Comparison of ENCODE assay signal across 8 mouse cellular contexts in the genomic region with DNA sequence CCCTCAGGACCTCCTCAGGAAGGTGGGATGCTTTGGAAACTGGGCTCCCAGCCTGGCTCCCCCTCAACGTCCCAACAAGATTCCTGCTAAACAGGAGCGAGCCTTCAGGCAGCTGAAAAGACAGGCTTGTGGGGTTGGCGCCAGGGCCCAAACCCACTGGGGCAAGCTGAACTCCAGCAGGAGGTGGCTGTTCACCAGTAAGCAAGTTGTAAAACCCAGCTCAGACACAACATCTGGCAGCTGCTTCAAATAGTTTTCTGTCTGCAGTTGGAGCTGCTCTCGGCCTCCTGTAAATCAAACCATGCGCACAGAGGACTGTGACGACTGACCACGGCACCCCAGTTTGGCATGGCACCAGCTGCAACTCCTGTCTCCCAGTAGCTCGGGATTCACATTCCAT.
DNase-seq lines count a peak whose midpoint lies in the region; ATAC-seq lines count a peak whose summit lies in the region.

No protein-coding gene starts in this region.

- H3K4me1 ChIP-seq in forebrain, embryonic 10.5 days: peaks cover 74% of the 10 kb centered on the region
- H3K4me1 ChIP-seq in forebrain, embryonic 16.5 days (replicated peaks; ENCODE audit: control insufficient read depth, insufficient read depth, low read length): peaks cover 12% of the 10 kb centered on the region
- H3K4me1 ChIP-seq in embryonic facial prominence, embryonic 15.5 days: peaks cover 61% of the 10 kb centered on the region
- H3K4me1 ChIP-seq in limb, embryonic 13.5 days: peaks cover 88% of the 10 kb centered on the region

- 81% methylated on average over 8 of the region's 8 CpGs for WGBS in forebrain, embryonic 10.5 days
- WGBS in forebrain, embryonic 16.5 days: 77% methylated on average over 8 of the region's 8 CpGs
- 12% methylated on average over 8 of the region's 8 CpGs for WGBS in embryonic facial prominence, embryonic 15.5 days
- 5% methylated on average over 8 of the region's 8 CpGs for WGBS in limb, embryonic 13.5 days

- no peak for DNase-seq in forebrain, embryonic 10.5 days (ENCODE audit: extremely low spot score, low spot score)
- DNase-seq in heart, postnatal 4 days: peak; percentile 70
- no peak for DNase-seq in retina, postnatal 1 day
- DNase-seq in layer of hippocampus, postnatal 14 days (ENCODE audit: low spot score in 2 of 2): no peak

- H3K36me3 ChIP-seq in forebrain, embryonic 10.5 days (replicated peaks): no peaks in the 10 kb centered on the region
- H3K36me3 ChIP-seq in forebrain, embryonic 16.5 days (ENCODE audit: control insufficient read depth, insufficient read depth): no peaks in the 10 kb centered on the region
- H3K36me3 ChIP-seq in embryonic facial prominence, embryonic 15.5 days: no peaks in the 10 kb centered on the region
- H3K36me3 ChIP-seq in limb, embryonic 13.5 days: no peaks in the 10 kb centered on the region

- no peak overlapping the region for H3K9ac ChIP-seq in forebrain, embryonic 16.5 days (replicated peaks; ENCODE audit: low read depth, low read length)
- H3K9ac ChIP-seq in embryonic facial prominence, embryonic 15.5 days: no peak overlapping the region
- no peak overlapping the region for H3K9ac ChIP-seq in limb, embryonic 13.5 days

- ATAC-seq in forebrain, embryonic 16.5 days: no peak
- ATAC-seq in embryonic facial prominence, embryonic 15.5 days (ENCODE audit: insufficient number of reproducible peaks, low FRiP score, low TSS enrichment, low read depth): no peak
- ATAC-seq in limb, embryonic 13.5 days (ENCODE audit: low FRiP score, low read depth): peak; percentile 12; the same call in 1 of the 2 replicates
- no peak for ATAC-seq in monocyte, adult 5-6 weeks (replicated peaks; ENCODE audit: insufficient number of reproducible peaks, low FRiP score, low TSS enrichment, poor library complexity, severe bottlenecking)

- H3K4me2 ChIP-seq in forebrain, embryonic 16.5 days (ENCODE audit: low read length): no peak overlapping the region
- H3K4me2 ChIP-seq in embryonic facial prominence, embryonic 15.5 days (replicated peaks): no peak overlapping the region
- H3K4me2 ChIP-seq in limb, embryonic 13.5 days (replicated peaks): peak overlapping the region; percentile 41

- no peaks in the 10 kb centered on the region for H3K27me3 ChIP-seq in forebrain, embryonic 10.5 days (ENCODE audit: poor library complexity, severe bottlenecking)
- no peaks in the 10 kb centered on the region for H3K27me3 ChIP-seq in forebrain, embryonic 16.5 days (replicated peaks; ENCODE audit: control insufficient read depth, insufficient read depth, low read length)
- no peaks in the 10 kb centered on the region for H3K27me3 ChIP-seq in embryonic facial prominence, embryonic 15.5 days
- no peaks in the 10 kb centered on the region for H3K27me3 ChIP-seq in limb, embryonic 13.5 days

- no peak overlapping the region for H3K4me3 ChIP-seq in forebrain, embryonic 10.5 days
- no peak overlapping the region for H3K4me3 ChIP-seq in forebrain, embryonic 16.5 days (replicated peaks; ENCODE audit: low read length)
- no peak overlapping the region for H3K4me3 ChIP-seq in embryonic facial prominence, embryonic 15.5 days (replicated peaks)
- H3K4me3 ChIP-seq in limb, embryonic 13.5 days: no peak overlapping the region

- H3K9me3 ChIP-seq in forebrain, embryonic 10.5 days: no peaks in the 10 kb centered on the region
- H3K9me3 ChIP-seq in forebrain, embryonic 16.5 days (ENCODE audit: control insufficient read depth, low read length): no peaks in the 10 kb centered on the region
- H3K9me3 ChIP-seq in embryonic facial prominence, embryonic 15.5 days (replicated peaks): no peaks in the 10 kb centered on the region
- H3K9me3 ChIP-seq in limb, embryonic 13.5 days: no peaks in the 10 kb centered on the region

- H3K27ac ChIP-seq in forebrain, embryonic 10.5 days: peak overlapping the region; percentile 83
- H3K27ac ChIP-seq in forebrain, embryonic 16.5 days (ENCODE audit: low read length): no peak overlapping the region
- peak overlapping the region; percentile 65 for H3K27ac ChIP-seq in embryonic facial prominence, embryonic 15.5 days (replicated peaks)
- H3K27ac ChIP-seq in limb, embryonic 13.5 days: peak overlapping the region; percentile 95
